Mouse (Mus musculus): ENCODE results near the gene Pde8b.

DNA sequence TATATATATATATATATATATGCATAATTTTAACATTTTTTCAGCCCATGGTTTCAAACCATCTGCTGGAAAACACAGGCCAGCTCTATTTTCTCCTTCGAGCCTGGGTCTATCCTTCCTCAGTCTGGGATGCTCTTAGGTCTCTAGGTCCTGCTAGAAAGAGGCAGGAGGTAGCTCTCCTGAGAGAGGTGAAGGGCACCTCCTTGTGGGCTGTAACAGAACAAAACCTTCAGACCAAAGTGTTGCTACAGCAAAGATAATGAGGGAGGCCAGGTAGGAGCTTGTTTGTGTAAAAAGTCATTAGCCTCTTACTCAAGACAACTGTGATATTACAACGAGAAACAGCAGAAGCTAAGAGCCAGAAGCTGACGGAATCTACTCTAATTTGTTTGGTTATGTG is 140.6 kb downstream of the Pde8b start:
- TF ChIP-seq CTCF (IDR thresholded peaks at IDR 0.05; ENCODE audit: low read depth) (peak; percentile 60), EP300 (optimal IDR thresholded peaks at IDR 0.05) (no peak)

All from stomach, postnatal 0 days (tissue).